Mouse (Mus musculus): ENCODE results near the gene Tmco4.

GRCm38 (mm10) chr4:139091478-139092355, 119.0 kb downstream of the Tmco4 start:
- TF ChIP-seq CTCF (IDR thresholded peaks at IDR 0.05; ENCODE audit: control insufficient read depth, insufficient read depth, insufficient replicate concordance, low read depth, low read length) (no peak), POLR2A (IDR thresholded peaks at IDR 0.05; ENCODE audit: control insufficient read depth, low read depth, low read length) (no peak)

All from testis, adult 2 months (tissue).